Mouse (Mus musculus): ENCODE data around the gene Pi4kb. TPM values are rescaled to one million over a fixed set of nuclear protein-coding genes. Genes with fewer than 3 reads are reported as not detected.

Pi4kb gene
- total RNA-seq, 2 experiments from 2014 or later = 43.1 to 45.3 TPM

DNA sequence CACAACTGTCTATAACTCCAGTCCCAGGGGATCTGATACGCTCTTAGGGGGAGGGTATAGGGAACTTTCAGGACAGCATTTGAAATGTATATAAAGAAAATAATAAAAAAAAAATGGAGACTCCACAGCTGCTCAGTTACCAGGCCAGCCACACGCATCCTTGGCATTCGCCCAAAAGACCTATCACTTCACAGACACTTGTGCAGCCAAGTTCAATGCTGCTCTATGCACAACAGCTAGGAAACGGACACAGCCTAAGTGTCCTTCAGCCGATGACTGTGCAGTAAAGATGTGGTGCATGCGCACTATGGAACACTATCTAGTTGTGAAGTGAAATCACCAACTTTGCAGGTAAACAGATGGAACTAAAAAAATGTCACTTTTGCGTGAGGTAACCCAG is 81.7 kb downstream of the Pi4kb start:
- peak; percentile 42 for DNase-seq

Small RNA genes lying within 50 kb of the gene (microRNA-seq; reads per million reads assigned to microRNA genes)
- 1.4 reads per million for gene Mir7013

Other genes starting within 250 kb of the Pi4kb start
- 1 to 10 TPM; 3.1 to 4.6 TPM for gene Cgn, start 188.2 kb upstream of the Pi4kb start, total RNA-seq (2021)
- 10 to 100 TPM; 24.8 to 41.9 TPM for gene Pogz, start 137.2 kb upstream of the Pi4kb start, total RNA-seq (2021)
- gene Psmb4, start 87.8 kb upstream of the Pi4kb start, total RNA-seq (2021) = 100 to 1,000 TPM; 283 to 296 TPM
- gene Selenbp1, start 41.7 kb upstream of the Pi4kb start, total RNA-seq (2021) = 10 to 100 TPM; 73.8 to 78.3 TPM
- gene Rfx5, start 20.7 kb upstream of the Pi4kb start, total RNA-seq (2021) = 10 to 100 TPM; 20.2 to 31.4 TPM
- 10 to 100 TPM; 35.3 to 39.8 TPM for gene Zfp687, start 40.7 kb downstream of the Pi4kb start, total RNA-seq (2021)
- gene Psmd4, start 67.9 kb downstream of the Pi4kb start, total RNA-seq (2021) = 100 to 1,000 TPM; 206 to 221 TPM
- 10 to 100 TPM; 35.0 to 40.3 TPM for gene Pip5k1a, start 132.2 kb downstream of the Pi4kb start, total RNA-seq (2021)
- gene Vps72, start 136.3 kb downstream of the Pi4kb start, total RNA-seq (2021) = 10 to 100 TPM; 56.2 to 69.5 TPM
- gene Tmod4, start 149.7 kb downstream of the Pi4kb start, total RNA-seq (2021) = 10 to 100 TPM in 1 of 2 experiments, 1 to 10 TPM in 1; 8.1 to 25.3 TPM
- 10 to 100 TPM; 30.6 to 38.6 TPM for gene Scnm1, start 159.3 kb downstream of the Pi4kb start, total RNA-seq (2021)
- 1 to 10 TPM; 9.2 to 9.8 TPM for gene Lysmd1, start 159.4 kb downstream of the Pi4kb start, total RNA-seq (2021)
- 1 to 10 TPM; 3.7 to 4.4 TPM for gene Tnfaip8l2, start 167.6 kb downstream of the Pi4kb start, total RNA-seq (2021)
- gene Sema6c, start 185.7 kb downstream of the Pi4kb start, total RNA-seq (2021) = 10 to 100 TPM in 1 of 2 experiments, 1 to 10 TPM in 1; 8.3 to 17.1 TPM
- gene Gabpb2, start 243.2 kb downstream of the Pi4kb start, total RNA-seq (2021) = 10 to 100 TPM; 20.6 to 25.2 TPM

All from adrenal gland, postnatal 10 days (tissue).